ENCODE assay signal across 7 mouse cellular contexts in the genomic region with DNA sequence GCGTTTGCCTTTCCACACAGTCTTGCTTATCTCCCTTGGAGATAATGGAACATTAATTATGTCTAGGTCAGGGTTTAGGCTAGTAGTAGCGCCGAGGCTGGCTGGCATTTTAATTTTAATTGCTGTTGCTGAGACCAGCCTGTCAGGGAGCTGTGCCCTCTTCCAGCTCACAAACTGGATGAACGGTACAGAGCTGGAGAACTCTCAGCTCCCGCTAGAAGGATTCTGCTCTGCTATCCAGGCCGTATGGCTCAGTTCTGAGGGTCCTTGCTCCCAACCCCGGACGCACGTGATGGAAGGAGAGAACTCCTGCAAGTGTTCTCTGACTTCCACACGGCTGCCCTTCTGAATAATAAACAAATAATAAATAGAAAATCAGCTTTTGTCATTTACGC. TPM values are rescaled to one million over a fixed set of nuclear protein-coding genes. Genes with fewer than 3 reads are reported as not detected.
DNase-seq lines count a peak whose midpoint lies in the region; ATAC-seq and TF ChIP-seq lines count a peak whose summit lies in the region.

No protein-coding gene starts in this region.

- H3K27ac ChIP-seq in embryonic facial prominence, embryonic 14.5 days (replicated peaks; ENCODE audit: low read depth, low read length) = 0 out of 2 replicates have a peak overlapping the region, but pooled peaks have one; percentile 21
- peak overlapping the region; percentile 77 for H3K27ac ChIP-seq in intestine, embryonic 15.5 days
- H3K27ac ChIP-seq in neural tube, embryonic 13.5 days (replicated peaks) = peak overlapping the region; percentile 78

- H3K27me3 ChIP-seq in embryonic facial prominence, embryonic 14.5 days (replicated peaks; ENCODE audit: control insufficient read depth, insufficient read depth, low read length) = no peaks in the 10 kb centered on the region
- no peaks in the 10 kb centered on the region for H3K27me3 ChIP-seq in intestine, embryonic 15.5 days (replicated peaks)
- H3K27me3 ChIP-seq in neural tube, embryonic 13.5 days = no peaks in the 10 kb centered on the region; the same call in 1 of the 2 replicates

- no peak for ATAC-seq in embryonic facial prominence, embryonic 14.5 days (ENCODE audit: low read depth)
- peak; percentile 1; the same call in 1 of the 2 replicates for ATAC-seq in intestine, embryonic 15.5 days
- peak; percentile 15 for ATAC-seq in neural tube, embryonic 13.5 days (ENCODE audit: low read depth)

- TF ChIP-seq POLR2A in lung, adult 2 months (IDR thresholded peaks at IDR 0.05; ENCODE audit: borderline replicate concordance, extremely low read depth, low read depth, low read length) = no peak

- peak overlapping the region; percentile 87 for H3K4me2 ChIP-seq in embryonic facial prominence, embryonic 14.5 days (ENCODE audit: low read depth, low read length)
- H3K4me2 ChIP-seq in intestine, embryonic 15.5 days (replicated peaks) = peak overlapping the region; percentile 95
- H3K4me2 ChIP-seq in neural tube, embryonic 13.5 days = peak overlapping the region; percentile 77

- no peaks in the 10 kb centered on the region for H3K36me3 ChIP-seq in embryonic facial prominence, embryonic 14.5 days (ENCODE audit: control insufficient read depth, insufficient read depth, low read length)
- no peaks in the 10 kb centered on the region for H3K36me3 ChIP-seq in intestine, embryonic 15.5 days
- no peaks in the 10 kb centered on the region for H3K36me3 ChIP-seq in neural tube, embryonic 13.5 days

- H3K4me1 ChIP-seq in lung, adult 2 months (ENCODE audit: control insufficient read depth, insufficient read depth, low read length) = peaks cover 10% of the 10 kb centered on the region
- peaks cover 12% of the 10 kb centered on the region for H3K4me1 ChIP-seq in embryonic facial prominence, embryonic 14.5 days (ENCODE audit: control insufficient read depth, insufficient read depth, low read length)
- H3K4me1 ChIP-seq in intestine, embryonic 15.5 days (replicated peaks) = peaks cover 15% of the 10 kb centered on the region
- peaks cover 24% of the 10 kb centered on the region for H3K4me1 ChIP-seq in neural tube, embryonic 13.5 days (replicated peaks)

- no peaks in the 10 kb centered on the region for H3K9me3 ChIP-seq in embryonic facial prominence, embryonic 14.5 days (ENCODE audit: control insufficient read depth, low read length)
- H3K9me3 ChIP-seq in intestine, embryonic 15.5 days = no peaks in the 10 kb centered on the region
- H3K9me3 ChIP-seq in neural tube, embryonic 13.5 days = no peaks in the 10 kb centered on the region

- TF ChIP-seq CTCF in lung, adult 2 months (IDR thresholded peaks at IDR 0.05; ENCODE audit: insufficient read depth, low read length) = no peak

- DNase-seq in lung, adult 2 months = no peak
- no peak for DNase-seq in lung, adult 18-20 months
- no peak for DNase-seq in embryonic facial prominence, embryonic 14.5 days (ENCODE audit: low spot score)
- DNase-seq in gastrocnemius, postnatal 4 days (ENCODE audit: low spot score in 2 of 2) = no peak
- DNase-seq in ovary, postnatal 10 days (ENCODE audit: low spot score) = no peak

- H3K9ac ChIP-seq in embryonic facial prominence, embryonic 14.5 days (ENCODE audit: low read depth, low read length) = peak overlapping the region; percentile 79
- peak overlapping the region; percentile 63 for H3K9ac ChIP-seq in intestine, embryonic 15.5 days
- H3K9ac ChIP-seq in neural tube, embryonic 13.5 days = peak overlapping the region; percentile 92

- H3K4me3 ChIP-seq in lung, adult 2 months (replicated peaks; ENCODE audit: extremely low read depth, low read depth, low read length) = peak overlapping the region; percentile 82
- H3K4me3 ChIP-seq in embryonic facial prominence, embryonic 14.5 days (ENCODE audit: low read depth, low read length) = peak overlapping the region; percentile 82
- peak overlapping the region; percentile 79 for H3K4me3 ChIP-seq in intestine, embryonic 15.5 days (replicated peaks)
- peak overlapping the region; percentile 76 for H3K4me3 ChIP-seq in neural tube, embryonic 13.5 days

- 28% methylated on average over 11 of the region's 11 CpGs for WGBS in lung, adult 2 months
- WGBS in embryonic facial prominence, embryonic 14.5 days = 26% methylated on average over 11 of the region's 11 CpGs
- 13% methylated on average over 11 of the region's 11 CpGs for WGBS in intestine, embryonic 15.5 days
- WGBS in neural tube, embryonic 13.5 days = 21% methylated on average over 11 of the region's 11 CpGs

RNA-seq across cellular contexts. Expression of a gene that starts 0.7 kb away (rescaled TPM):
- polyA plus RNA-seq in lung, adult 2 months (2012; rRNA removed) = 13.6 and 14.3 TPM in 2 replicates
- polyA plus RNA-seq in embryonic facial prominence, embryonic 14.5 days (2014; fragmentation: Nextera tagmentation; extraction: Ambion mirVana) = 12.7 and 14.7 TPM in 2 replicates
- polyA plus RNA-seq in intestine, embryonic 15.5 days (2015; fragmentation: Nextera tagmentation; extraction: Ambion mirVana) = 14.9 and 17.9 TPM in 2 replicates
- polyA plus RNA-seq in neural tube, embryonic 13.5 days (2015; fragmentation: Nextera tagmentation; extraction: Ambion mirVana) = 29.2 and 30.3 TPM in 2 replicates
- 10 to 100 TPM; 17.3 to 17.9 TPM for total RNA-seq in gastrocnemius, postnatal 4 days (2021)

RNA-seq across cellular contexts. Expression of a gene that starts 36.4 kb away (rescaled TPM):
- polyA plus RNA-seq in lung, adult 2 months (2012; rRNA removed) = 3.0 and 5.4 TPM in 2 replicates
- 6.8 and 7.7 TPM in 2 replicates for polyA plus RNA-seq in embryonic facial prominence, embryonic 14.5 days (2014; fragmentation: Nextera tagmentation; extraction: Ambion mirVana)
- 7.4 and 7.7 TPM in 2 replicates for polyA plus RNA-seq in intestine, embryonic 15.5 days (2015; fragmentation: Nextera tagmentation; extraction: Ambion mirVana)
- 1.6 and 1.7 TPM in 2 replicates for polyA plus RNA-seq in neural tube, embryonic 13.5 days (2015; fragmentation: Nextera tagmentation; extraction: Ambion mirVana)
- total RNA-seq in gastrocnemius, postnatal 4 days (2021) = 1 to 10 TPM; 7.5 to 9.9 TPM

Comparison
In these comparisons a context has a peak if more than half of its experiments do, and no peak if none do; other contexts are left out.
1. H3K27ac ChIP-seq: peak in every context shown above with its lines; median percentile 78 in neural tube, embryonic 13.5 days; 77 in intestine, embryonic 15.5 days; 21 in embryonic facial prominence, embryonic 14.5 days.